Mouse (Mus musculus) C2C12 (cell line): Measurements from ENCODE around the gene Nkpd1. TPM values are rescaled to one million over a fixed set of nuclear protein-coding genes. Genes with fewer than 3 reads are reported as not detected.
"Not testable (repeated sequence)": the region's sequence is repeated elsewhere in the genome, so short reads cannot be mapped to it uniquely, and the experiment has no call there.

ENCODE experiments used
- H3K27me3 ChIP-seq: one replicate; pipeline ENCODE4 v1.6.1; 2011; ENCODE audit not compliant: control insufficient read depth, insufficient read depth, insufficient read length
- H3K36me3 ChIP-seq: one replicate; pipeline ENCODE4 v1.6.1; 2011; ENCODE audit not compliant: control insufficient read depth, insufficient read depth
- H3K4me3 ChIP-seq: one replicate; pipeline ENCODE4 v1.5.1; 2011; ENCODE audit warnings: mild to moderate bottlenecking, control low read depth; ENCODE audit not compliant: poor library complexity, insufficient read depth, severe bottlenecking
- H3K79me2 ChIP-seq: one replicate; pipeline ENCODE4 v1.6.1; 2011; ENCODE audit not compliant: control insufficient read depth, insufficient read depth
- H3K79me3 ChIP-seq: one replicate; pipeline ENCODE4 v1.6.1; 2011; ENCODE audit warnings: low read depth, control low read depth
- H3ac ChIP-seq: one replicate; pipeline ENCODE3; 2011; ENCODE audit warnings: low read depth; ENCODE audit not compliant: control insufficient read depth, insufficient read length
- CEBPB ChIP-seq: IDR thresholded peaks from one replicate; pipeline ENCODE4 v1.6.1; 2011; ENCODE audit warnings: low read depth, mild to moderate bottlenecking, control low read depth, moderate library complexity
- CTCF ChIP-seq: IDR thresholded peaks from one replicate; pipeline ENCODE4 v1.5.1; 2011; ENCODE audit not compliant: control insufficient read depth, insufficient read depth, insufficient read length
- FOSL1 ChIP-seq: IDR thresholded peaks from one replicate; pipeline ENCODE4 v1.8.0; 2011; ENCODE audit warnings: mild to moderate bottlenecking, low read length; ENCODE audit not compliant: poor library complexity, insufficient read depth, severe bottlenecking
- MAX ChIP-seq: IDR thresholded peaks from one replicate; pipeline ENCODE4 v1.6.1; 2011; ENCODE audit warnings: mild to moderate bottlenecking, control low read depth
- MYOD1 ChIP-seq: IDR thresholded peaks from one replicate; pipeline ENCODE4 v1.6.1; 2011; ENCODE audit warnings: low read depth; ENCODE audit not compliant: control insufficient read depth, insufficient read length
- MYOG ChIP-seq: IDR thresholded peaks from one replicate; pipeline ENCODE4 v1.6.1; 2011; ENCODE audit not compliant: control insufficient read depth, insufficient read length; ENCODE audit errors: extremely low read depth
- USF1 ChIP-seq: IDR thresholded peaks from one replicate; pipeline ENCODE4 v1.6.1; 2011; ENCODE audit warnings: low read depth, mild to moderate bottlenecking, control low read depth, moderate library complexity
- polyA plus RNA-seq: library from polyadenylated mRNA; unstranded; fragments of >200 nt; fragmentation: generic; extraction: Trizol; gene quantifications from one replicate; pipeline ENCODE4 v1.2.1, GENCODE M21; 2012; ENCODE audit warnings: missing spikeins

The Nkpd1 gene
- polyA plus RNA-seq, 1 experiment: 0.11 TPM

GRCm38 (mm10) chr7:19507612-19507981, 10.0 kb upstream of the Nkpd1 start:
- Histone ChIP-seq H3ac (peak overlapping the region; percentile 76), H3K4me3 (peak overlapping the region; percentile 72), H3K79me3 (no peaks in the 10 kb centered on the region), H3K79me2 (peaks cover 11% of the 10 kb centered on the region), H3K36me3 (no peaks in the 10 kb centered on the region), H3K27me3 (no peaks in the 10 kb centered on the region)
- TF ChIP-seq MYOD1 (no peak), MYOG (no peak), MAX (no peak), FOSL1 (no peak), CEBPB (no peak), USF1 (no peak), CTCF (no peak)

- Histone ChIP-seq H3K79me3 (no peaks in the 10 kb centered on the region), H3K36me3 (no peaks in the 10 kb centered on the region), H3K27me3 (no peaks in the 10 kb centered on the region), H3ac (peak within 1 kb of the TSS; percentile 93), H3K4me3 (peak within 1 kb of the TSS; percentile 72), H3K79me2 (peaks cover 11% of the 10 kb centered on the region)
- TF ChIP-seq CTCF (no peak), CEBPB (no peak), USF1 (peak; percentile 92), MAX (no peak), MYOG (no peak), MYOD1 (no peak)
Measured at GRCm38 (mm10) chr7:19508150-19508923, 9.3 kb upstream of the Nkpd1 start, which contains the start of the genes Bloc1s3 and Trappc6a. Gene Bloc1s3, minus strand, starts transcription at chr7:19508367. Gene Trappc6a, plus strand, starts transcription at chr7:19508395.

GRCm38 (mm10) chr7:19508924-19509568, 8.6 kb upstream of the Nkpd1 start:
- H3K79me3 ChIP-seq: no peaks in the 10 kb centered on the region
- H3K4me3 ChIP-seq: peak overlapping the region; percentile 72
- no peaks in the 10 kb centered on the region for H3K27me3 ChIP-seq
- H3K79me2 ChIP-seq: peaks cover 11% of the 10 kb centered on the region
- peak overlapping the region; percentile 93 for H3ac ChIP-seq
- TF ChIP-seq MAX (no peak), FOSL1 (no peak), USF1 (no peak), MYOD1 (no peak), CEBPB (no peak), CTCF (no peak), MYOG (no peak)
- H3K36me3 ChIP-seq: no peaks in the 10 kb centered on the region

GRCm38 (mm10) chr7:19509786-19510185, 7.9 kb upstream of the Nkpd1 start:
- no peak overlapping the region for H3K4me3 ChIP-seq
- H3ac ChIP-seq: no peak overlapping the region
- no peaks in the 10 kb centered on the region for H3K79me3 ChIP-seq
- H3K27me3 ChIP-seq: no peaks in the 10 kb centered on the region
- no peak for TF ChIP-seq FOSL1
- TF ChIP-seq CEBPB: no peak
- TF ChIP-seq MAX: no peak
- no peak for TF ChIP-seq USF1
- no peak for TF ChIP-seq MYOG
- no peak for TF ChIP-seq MYOD1
- TF ChIP-seq CTCF: no peak
- peaks cover 11% of the 10 kb centered on the region for H3K79me2 ChIP-seq
- H3K36me3 ChIP-seq: no peaks in the 10 kb centered on the region

DNA sequence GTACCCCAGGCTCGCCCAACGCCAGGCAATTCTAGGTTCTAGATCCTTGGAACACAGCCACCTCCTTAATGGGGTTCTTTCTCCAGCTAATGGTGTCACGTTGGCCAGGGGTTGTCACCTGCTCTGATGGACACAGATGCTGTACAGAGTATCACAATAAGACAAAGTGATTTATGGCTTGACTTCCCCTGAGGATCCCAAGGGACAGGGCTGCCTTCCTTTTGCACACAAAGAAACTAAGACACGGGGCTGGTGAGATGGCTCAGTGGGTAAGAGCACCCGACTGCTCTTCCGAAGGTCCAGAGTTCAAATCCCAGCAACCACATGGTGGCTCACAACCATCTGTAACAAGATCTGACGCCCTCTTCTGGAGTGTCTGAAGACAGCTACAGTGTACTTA, 5.7 kb upstream of the Nkpd1 start:
- H3ac ChIP-seq, H3K4me3 ChIP-seq, H3K79me3 ChIP-seq, H3K27me3 ChIP-seq, H3K36me3 ChIP-seq: not testable (repeated sequence)
- peaks cover 11% of the 10 kb centered on the region for H3K79me2 ChIP-seq

GRCm38 (mm10) chr7:19512353-19512752, 5.3 kb upstream of the Nkpd1 start:
- no peak overlapping the region for H3ac ChIP-seq
- H3K79me2 ChIP-seq: peaks cover 11% of the 10 kb centered on the region
- no peaks in the 10 kb centered on the region for H3K79me3 ChIP-seq
- H3K4me3 ChIP-seq: no peak overlapping the region
- H3K27me3 ChIP-seq: no peaks in the 10 kb centered on the region
- H3K36me3 ChIP-seq: no peaks in the 10 kb centered on the region
- TF ChIP-seq USF1 (no peak), MYOD1 (no peak), FOSL1 (no peak), MYOG (no peak), CEBPB (no peak), CTCF (no peak), MAX (no peak)
